Mouse (Mus musculus): ENCODE results near the gene Iqgap1.

DNA sequence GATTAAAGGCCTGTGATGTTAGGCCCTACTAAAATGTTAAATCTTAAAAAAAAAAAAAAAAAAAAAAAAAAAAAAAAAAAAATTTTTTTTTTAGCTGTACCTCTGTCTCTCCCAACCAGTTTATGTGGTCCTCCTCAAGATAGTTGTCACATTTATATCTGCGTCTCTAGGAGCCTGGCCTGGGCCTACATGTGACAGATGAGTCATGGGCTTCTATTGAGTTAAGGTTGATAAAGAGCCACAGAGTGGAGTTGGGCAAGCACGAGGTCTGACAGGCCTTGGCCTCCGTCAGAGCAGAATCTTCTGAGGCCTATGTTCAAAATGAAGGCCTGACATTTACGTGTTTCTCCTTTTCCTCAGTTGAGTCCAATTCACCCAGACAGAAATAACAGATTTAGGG lies 12.4 kb downstream of the Iqgap1 start:
- TF ChIP-seq CTCF (IDR thresholded peaks at IDR 0.05 in 2 of 3, conservative IDR thresholded peaks at IDR 0.05 in 1 of 3; ENCODE audit: control insufficient read depth in 1 of 3, insufficient read depth in 1 of 3, low read depth in 2 of 3, low read length in 3 of 3, poor library complexity in 1 of 3, severe bottlenecking in 1 of 3) (no peak), CHD1 (IDR thresholded peaks at IDR 0.05; ENCODE audit: low read depth, low read length) (no peak), MAZ (IDR thresholded peaks at IDR 0.05; ENCODE audit: low read depth, low read length) (no peak)

Measured in MEL (cell line).